Mouse (Mus musculus): Measurements from ENCODE around the gene 1700020A23Rik.

- no peak for TF ChIP-seq POLR2A (IDR thresholded peaks at IDR 0.05; ENCODE audit: control insufficient read depth in 1 of 2, insufficient read depth in 1 of 2, low read depth in 1 of 2, low read length in 2 of 2, poor library complexity in 1 of 2)
- no peak for TF ChIP-seq MEF2A (IDR thresholded peaks at IDR 0.05; ENCODE audit: extremely low read depth, insufficient replicate concordance, low read depth, low read length, poor library complexity, severe bottlenecking)
- peak; percentile 90 to 99 (median 92) for TF ChIP-seq CTCF (IDR thresholded peaks at IDR 0.05 in 2 of 3, conservative IDR thresholded peaks at IDR 0.05 in 1 of 3; ENCODE audit: control insufficient read depth in 1 of 3, insufficient read depth in 1 of 3, low read depth in 2 of 3, low read length in 3 of 3, poor library complexity in 1 of 3, severe bottlenecking in 1 of 3)
- TF ChIP-seq MYB (IDR thresholded peaks at IDR 0.05; ENCODE audit: low read depth, low read length): no peak
- TF ChIP-seq USF2 (IDR thresholded peaks at IDR 0.05; ENCODE audit: borderline replicate concordance in 1 of 2, insufficient read depth in 1 of 2, low read depth in 1 of 2, low read length in 2 of 2): no peak
- no peak for TF ChIP-seq ZKSCAN1 (IDR thresholded peaks at IDR 0.05; ENCODE audit: low read depth, low read length)
- no peak for TF ChIP-seq ZNF384 (IDR thresholded peaks at IDR 0.05; ENCODE audit: low read depth, low read length)
- TF ChIP-seq USF1 (IDR thresholded peaks at IDR 0.05; ENCODE audit: low read depth, low read length): no peak
- TF ChIP-seq CHD2 (IDR thresholded peaks at IDR 0.05; ENCODE audit: low read length): no peak
- no peak for TF ChIP-seq TCF12 (IDR thresholded peaks at IDR 0.05; ENCODE audit: low read depth, low read length)
- TF ChIP-seq MAFK (IDR thresholded peaks at IDR 0.05; ENCODE audit: borderline replicate concordance, low read depth, low read length): 0 out of 2 replicates have a peak, but pooled peaks have one; percentile 9
Observed at GRCm38 (mm10) chr2:130411558-130412495, 6.8 kb downstream of the 1700020A23Rik start.

Data from MEL (cell line).